Mouse (Mus musculus): ENCODE data around the gene Cstf2t. TPM values are rescaled to one million over a fixed set of nuclear protein-coding genes. Genes with fewer than 3 reads are reported as not detected.

The Cstf2t gene
- 10 to 100 TPM; 20.3 to 28.2 (median 25.7) TPM for total RNA-seq (2022)

- DNase-seq, result peak; percentile 99
Measured at GRCm38 (mm10) chr19:31082662-31083429, at the start of gene Cstf2t. Cstf2t (plus strand) TSS chr19:31082837.

GRCm38 (mm10) chr19:31038951-31039350 is 43.7 kb upstream of the Cstf2t start:
- no peak for DNase-seq

GRCm38 (mm10) chr19:31040948-31041847 is 41.4 kb upstream of the Cstf2t start:
- DNase-seq, result no peak

DNA sequence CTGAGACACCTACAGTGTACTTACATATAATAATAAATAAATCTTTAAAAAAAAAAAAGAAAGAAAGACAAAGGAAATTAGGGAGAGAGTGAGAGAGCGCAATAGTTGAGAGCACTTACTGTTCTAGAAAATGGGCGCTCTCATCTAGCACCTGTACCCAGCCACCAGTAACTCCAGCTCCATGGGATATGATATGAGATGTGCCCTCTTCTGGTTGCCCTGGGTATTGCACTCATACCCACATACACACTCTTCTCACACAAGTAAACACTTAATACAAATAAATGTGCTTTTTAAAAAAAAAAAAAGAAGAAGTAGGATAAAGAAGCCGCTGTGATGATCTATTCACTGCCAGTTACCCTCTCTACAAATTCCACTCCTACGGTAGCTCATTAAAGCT is 36.0 kb upstream of the Cstf2t start:
- no peak for DNase-seq

DNA sequence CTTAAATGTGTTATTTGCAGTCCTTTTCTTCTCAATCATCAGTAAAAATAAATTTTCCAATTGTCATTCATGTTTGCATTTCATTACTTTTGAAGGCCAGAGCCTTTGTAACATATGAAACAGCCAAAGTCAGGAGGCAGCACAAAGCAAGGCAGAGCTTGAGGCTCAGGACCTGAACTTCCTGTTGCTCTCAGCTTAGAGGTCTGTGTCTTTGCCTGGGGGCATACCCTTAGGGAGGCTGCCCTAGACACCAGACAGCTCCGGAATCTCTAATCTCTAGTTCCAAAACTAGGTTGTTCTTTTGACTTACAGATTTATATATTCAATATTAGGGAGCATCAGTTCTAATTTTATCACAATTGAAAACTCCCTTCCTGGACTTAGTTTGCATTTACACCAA is 17.9 kb upstream of the Cstf2t start:
- DNase-seq, result no peak

DNA sequence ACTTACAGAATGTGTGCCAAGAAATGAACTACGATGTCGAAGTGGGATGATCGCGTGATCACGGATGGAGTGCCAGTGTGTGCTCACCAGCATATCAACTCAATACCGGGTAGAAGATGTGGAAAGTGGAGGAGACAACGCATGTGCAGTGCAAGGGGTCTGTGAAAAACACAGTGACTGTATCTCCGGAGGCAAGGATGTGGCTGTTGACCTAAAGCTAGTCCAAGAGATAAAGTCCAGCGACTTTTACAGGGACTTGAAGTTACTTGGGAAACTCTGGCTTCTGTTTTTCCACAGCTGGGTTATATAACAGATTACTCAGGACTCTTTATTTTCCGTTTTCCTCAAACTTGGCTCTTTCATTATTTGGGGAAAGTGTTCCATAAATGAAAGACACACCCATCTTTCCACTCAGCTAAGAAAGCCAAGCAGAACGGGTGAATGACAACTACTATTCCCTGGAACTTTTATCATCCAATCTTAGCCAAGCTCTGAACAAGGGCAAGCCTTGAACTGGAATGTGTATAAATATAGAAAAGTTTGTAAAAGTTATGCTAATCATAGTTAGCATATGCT is 17.3 kb upstream of the Cstf2t start:
- no peak for DNase-seq

DNA sequence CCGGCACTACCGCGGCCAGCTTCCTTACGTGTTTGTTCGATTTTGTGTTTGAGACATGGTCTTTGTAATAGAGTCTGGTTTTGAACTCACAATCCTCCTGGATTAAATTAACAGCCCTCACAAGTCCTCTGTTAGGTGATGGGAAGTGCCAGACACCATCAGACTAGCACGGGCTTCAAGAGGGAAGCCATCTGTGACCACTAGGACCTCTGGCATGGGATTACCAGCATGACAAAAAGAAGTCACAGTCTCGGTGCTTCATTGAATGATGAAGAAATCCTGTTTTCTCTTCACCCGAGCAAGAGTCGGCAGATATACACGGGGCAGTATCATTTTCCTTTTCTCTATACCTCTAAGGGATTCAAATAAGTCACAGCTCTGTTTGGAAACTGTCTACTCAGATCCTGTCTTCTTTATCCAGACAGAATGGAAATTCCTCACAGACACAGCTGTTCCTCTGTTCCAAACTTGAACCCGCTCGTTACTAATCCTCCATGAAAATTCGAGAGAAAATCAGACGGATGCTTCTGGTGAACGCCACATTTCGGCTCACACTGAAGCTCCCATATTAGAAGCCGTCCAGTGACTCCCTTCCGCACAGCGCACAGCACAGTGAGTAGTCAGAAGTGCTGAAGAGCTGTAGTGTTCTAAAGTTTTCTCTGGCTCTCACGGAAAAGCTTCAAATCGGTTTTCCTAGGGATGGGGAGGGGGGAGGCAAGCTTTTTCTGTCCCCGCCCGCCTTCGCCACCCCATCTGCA is 8.5 kb upstream of the Cstf2t start:
- DNase-seq, result no peak

DNA sequence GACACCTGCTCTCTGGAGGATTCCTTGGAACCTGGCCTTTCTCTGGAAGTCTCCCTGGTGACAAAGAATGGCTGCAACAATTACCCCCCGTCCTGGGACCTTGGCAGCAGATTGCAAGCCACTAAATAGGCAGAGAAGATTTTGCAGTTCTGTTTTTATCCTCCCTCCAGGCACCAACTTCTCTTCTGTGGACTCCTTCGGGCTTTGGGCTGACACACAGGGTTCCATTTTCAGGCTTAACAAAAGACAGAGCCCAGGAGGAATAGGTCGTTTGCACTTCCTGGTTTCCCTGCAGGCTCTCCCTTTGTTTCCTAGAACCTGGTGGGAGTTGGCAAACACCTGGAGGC is 7.9 kb upstream of the Cstf2t start:
- DNase-seq, result no peak

GRCm38 (mm10) chr19:31076106-31076505 is 6.5 kb upstream of the Cstf2t start:
- DNase-seq, result no peak

DNA sequence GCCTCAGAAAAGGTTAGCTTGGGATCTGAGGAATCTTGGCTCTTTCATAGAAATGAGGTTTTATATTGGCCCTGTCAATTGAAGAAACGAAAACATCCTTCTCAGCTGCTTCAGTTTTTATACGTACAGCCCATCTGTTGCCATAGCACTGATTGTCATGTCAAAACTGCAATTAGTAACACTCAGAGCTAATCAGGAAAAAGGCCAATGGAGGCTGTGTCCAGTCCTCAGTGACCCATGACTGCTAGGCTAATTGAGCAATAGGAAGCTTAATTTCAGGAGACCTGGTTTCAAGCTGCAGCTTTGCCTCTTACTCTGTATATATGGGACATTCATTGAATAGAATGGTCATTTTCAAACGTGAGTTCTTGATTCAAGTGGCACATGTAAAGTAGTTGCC is 4.4 kb upstream of the Cstf2t start:
- DNase-seq, result no peak

GRCm38 (mm10) chr19:31082226-31082625 is 411 bp upstream of the Cstf2t start:
- no peak for DNase-seq

DNA sequence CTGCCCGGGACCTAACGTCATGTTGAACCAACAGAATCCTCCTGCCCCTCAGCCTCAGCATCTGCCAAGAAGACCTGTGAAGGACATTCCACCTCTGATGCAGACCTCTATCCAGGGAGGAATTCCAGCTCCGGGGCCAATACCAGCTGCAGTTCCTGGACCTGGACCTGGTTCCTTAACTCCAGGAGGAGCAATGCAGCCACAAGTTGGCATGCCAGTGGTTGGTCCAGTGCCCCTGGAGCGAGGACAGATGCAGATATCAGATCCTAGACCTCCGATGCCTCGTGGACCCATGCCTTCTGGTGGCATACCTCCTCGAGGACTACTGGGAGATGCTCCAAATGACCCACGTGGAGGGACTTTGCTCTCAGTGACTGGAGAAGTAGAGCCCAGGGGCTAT is 1.1 kb downstream of the Cstf2t start:
- peak; percentile 4 for DNase-seq

- DNase-seq, result no peak
Measured at GRCm38 (mm10) chr19:31097857-31098256, 15.2 kb downstream of the Cstf2t start.

GRCm38 (mm10) chr19:31099369-31099768 is 16.7 kb downstream of the Cstf2t start:
- no peak for DNase-seq

DNA sequence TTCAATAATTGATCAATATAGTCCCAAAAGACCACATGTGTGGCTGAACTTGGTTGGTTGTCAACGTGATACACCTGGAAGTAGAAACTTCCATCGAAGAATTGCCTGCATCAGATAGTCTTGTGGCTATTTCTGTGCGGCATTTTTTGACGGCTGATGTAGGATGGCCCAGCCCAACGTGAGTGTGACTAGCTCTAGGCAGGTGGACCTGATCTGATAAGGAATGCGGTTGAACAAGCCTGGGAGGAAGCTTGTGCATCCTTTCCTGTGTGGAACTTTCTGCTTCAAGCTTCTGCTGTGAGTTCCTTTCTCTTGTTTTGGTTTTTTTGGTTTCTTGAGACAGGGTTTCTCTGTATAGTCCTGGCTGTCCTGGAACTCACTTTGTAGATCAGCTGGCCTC is 22.1 kb downstream of the Cstf2t start:
- DNase-seq, result no peak

DNA sequence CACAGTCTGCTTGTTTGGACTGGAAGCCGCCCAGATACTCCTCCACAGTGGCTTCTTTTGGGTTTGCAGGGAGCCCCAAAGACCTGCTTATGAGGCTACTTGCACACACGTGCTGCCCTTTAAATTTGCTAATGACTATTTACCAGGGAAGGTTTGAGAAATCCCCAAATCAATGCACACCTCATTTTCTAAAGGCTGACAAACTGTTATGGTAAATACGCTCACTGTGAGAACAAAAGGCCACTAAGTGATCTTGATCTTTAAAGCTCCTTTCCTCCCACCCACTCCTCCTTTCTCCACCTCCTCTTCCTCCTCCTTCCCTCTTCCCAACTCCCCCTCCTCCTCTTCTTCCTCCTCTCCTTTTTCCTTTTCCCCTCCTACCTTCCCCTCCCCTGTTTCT is 23.4 kb downstream of the Cstf2t start:
- no peak for DNase-seq

- no peak for DNase-seq
Measured at GRCm38 (mm10) chr19:31106835-31107554, 24.4 kb downstream of the Cstf2t start.

DNA sequence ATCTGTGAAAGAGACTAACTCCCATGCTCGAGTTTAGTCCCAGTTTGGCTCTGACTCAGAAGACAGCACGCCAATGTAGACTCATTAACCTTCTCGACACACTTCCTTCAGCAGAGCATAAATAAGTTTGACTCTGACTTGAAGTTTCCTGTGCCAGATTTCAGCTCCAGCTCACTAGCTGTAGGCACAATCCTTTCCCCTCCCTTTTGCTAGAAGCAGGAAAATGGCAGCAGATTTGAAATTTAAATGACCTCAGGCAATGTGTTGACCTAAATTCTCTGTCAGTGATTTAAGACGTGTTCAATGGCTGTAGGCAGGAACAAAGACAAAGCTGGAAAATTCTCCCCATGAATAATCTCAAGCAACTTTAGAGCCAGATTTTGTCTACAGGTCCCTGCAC is 32.1 kb downstream of the Cstf2t start:
- DNase-seq, result no peak

DNA sequence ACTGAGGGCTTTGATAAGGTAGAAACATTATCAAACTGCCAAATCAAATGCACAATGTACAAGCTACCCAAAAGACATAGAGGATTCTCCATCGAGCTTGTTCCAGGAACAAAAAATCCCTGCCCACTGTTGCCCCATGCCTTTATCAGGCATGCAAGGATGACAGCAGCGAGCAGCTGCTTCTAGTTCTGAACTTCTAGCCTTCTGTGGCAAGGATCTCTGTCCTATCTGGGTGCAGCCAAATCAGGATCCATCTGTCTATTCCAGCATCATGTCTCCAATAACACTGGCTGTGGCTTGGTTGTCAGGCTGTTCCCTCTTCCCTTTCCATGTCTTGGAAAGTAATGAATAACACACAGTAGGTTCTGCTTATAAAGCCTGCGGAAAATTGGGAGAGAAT is 42.0 kb downstream of the Cstf2t start:
- DNase-seq, result no peak

- no peak for DNase-seq
Measured at GRCm38 (mm10) chr19:31132614-31133013, 50.0 kb downstream of the Cstf2t start.

GRCm38 (mm10) chr19:31136316-31136715 is 53.7 kb downstream of the Cstf2t start:
- DNase-seq, result no peak

All from adrenal gland, adult 8-10 months (tissue).